Mouse (Mus musculus) brown adipose tissue, adult 24 weeks (tissue): ENCODE data around the gene Zmynd11. TPM values are rescaled to one million over a fixed set of nuclear protein-coding genes. Genes with fewer than 3 reads are reported as not detected.

Experiments
- H3K27ac ChIP-seq: fragments of 200-500 bp; replicated peaks from 2 replicates; pipeline ENCODE4 v1.5.1; 2012; ENCODE audit warnings: low read depth, mild to moderate bottlenecking, low read length
- H3K4me1 ChIP-seq: fragments of 200-500 bp; 2 replicates; pipeline ENCODE4 v1.6.1; 2012; ENCODE audit warnings: low read length, mixed read lengths; ENCODE audit not compliant: control insufficient read depth, insufficient read depth, insufficient read length
- H3K4me3 ChIP-seq: fragments of 200-500 bp; 2 replicates; pipeline ENCODE4 v1.5.1; 2012; ENCODE audit warnings: low read depth, mild to moderate bottlenecking, low read length, moderate library complexity; ENCODE audit not compliant: insufficient read depth
- polyA plus RNA-seq: library from polyadenylated mRNA; stranded (reverse); fragments of >200 nt; gene quantifications from 2 replicates; pipeline ENCODE4 v1.2.4, GENCODE M21; 2012; ENCODE audit not compliant: missing spikeins, insufficient read depth, insufficient read length

Zmynd11 gene
- polyA plus RNA-seq, 1 experiment, result 69.9 TPM

GRCm38 (mm10) chr13:9650580-9650979 is 114.5 kb downstream of the Zmynd11 start:
- Histone ChIP-seq H3K27ac (no peak overlapping the region), H3K4me1 (no peaks in the 10 kb centered on the region), H3K4me3 (no peak overlapping the region)

GRCm38 (mm10) chr13:9649894-9650293 is 115.2 kb downstream of the Zmynd11 start:
- Histone ChIP-seq H3K4me3 (no peak overlapping the region), H3K27ac (no peak overlapping the region), H3K4me1 (no peaks in the 10 kb centered on the region)

DNA sequence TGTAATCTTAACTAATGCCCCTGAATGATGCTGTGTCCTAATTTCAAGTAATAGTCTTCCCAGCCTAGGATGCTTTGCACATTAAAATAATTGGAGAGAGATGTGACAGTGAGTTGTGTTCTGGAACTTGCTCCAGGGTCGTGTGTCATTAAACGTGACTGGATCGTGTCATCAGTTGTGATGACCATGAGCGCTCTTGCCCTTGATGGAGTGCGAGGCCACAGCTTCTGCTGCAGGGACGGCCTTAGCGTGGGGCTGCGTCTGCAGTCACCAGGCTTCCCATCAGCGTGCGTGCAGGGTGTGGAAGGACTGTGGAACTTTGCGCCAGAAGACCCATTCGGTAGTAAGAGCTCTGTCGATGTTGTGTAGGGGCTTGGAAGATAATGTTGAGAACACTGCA is 116.4 kb downstream of the Zmynd11 start:
- H3K4me3 ChIP-seq, result no peak overlapping the region
- no peaks in the 10 kb centered on the region for H3K4me1 ChIP-seq
- no peak overlapping the region for H3K27ac ChIP-seq

DNA sequence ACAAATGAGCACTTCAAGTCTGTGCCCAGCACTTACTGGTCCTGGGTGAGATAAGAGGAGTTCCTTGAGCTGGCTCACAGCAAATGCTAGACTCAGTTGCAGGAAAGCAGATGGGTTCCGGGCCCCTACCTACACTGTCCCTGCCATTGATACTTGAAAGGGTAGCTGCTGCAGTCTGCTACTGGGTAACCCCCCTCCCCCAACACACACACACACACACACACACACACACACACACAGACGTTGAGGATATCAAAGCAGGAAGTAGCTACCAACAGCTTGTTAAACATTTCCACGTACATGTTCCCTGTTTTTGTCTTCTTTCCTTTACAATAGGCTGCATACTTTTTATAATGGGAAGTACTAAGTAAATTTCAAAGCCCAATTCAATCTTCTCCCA is 127.2 kb downstream of the Zmynd11 start:
- Histone ChIP-seq H3K4me3 (no peak overlapping the region), H3K27ac (no peak overlapping the region), H3K4me1 (no peaks in the 10 kb centered on the region)

DNA sequence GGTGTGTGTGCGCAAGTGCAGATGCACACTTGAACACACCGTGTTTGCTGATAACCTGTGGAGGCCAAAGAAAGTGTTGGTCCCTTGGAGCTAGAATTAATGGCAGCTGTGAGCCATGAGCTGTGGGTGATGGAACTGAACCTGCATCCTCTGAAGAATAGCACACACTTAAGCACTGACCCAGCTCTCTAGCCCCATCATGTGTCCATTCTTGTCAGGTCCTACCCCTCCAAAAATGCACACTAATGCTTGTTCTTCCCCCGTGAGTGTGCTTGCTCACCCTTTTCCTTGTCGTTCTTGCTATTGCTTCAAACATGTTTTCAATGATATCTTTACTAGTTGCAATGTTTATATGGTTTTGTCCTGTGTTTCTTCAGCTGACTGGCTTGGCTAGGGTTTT is 128.6 kb downstream of the Zmynd11 start:
- H3K4me1 ChIP-seq, result no peaks in the 10 kb centered on the region
- no peak overlapping the region for H3K4me3 ChIP-seq
- no peak overlapping the region for H3K27ac ChIP-seq

DNA sequence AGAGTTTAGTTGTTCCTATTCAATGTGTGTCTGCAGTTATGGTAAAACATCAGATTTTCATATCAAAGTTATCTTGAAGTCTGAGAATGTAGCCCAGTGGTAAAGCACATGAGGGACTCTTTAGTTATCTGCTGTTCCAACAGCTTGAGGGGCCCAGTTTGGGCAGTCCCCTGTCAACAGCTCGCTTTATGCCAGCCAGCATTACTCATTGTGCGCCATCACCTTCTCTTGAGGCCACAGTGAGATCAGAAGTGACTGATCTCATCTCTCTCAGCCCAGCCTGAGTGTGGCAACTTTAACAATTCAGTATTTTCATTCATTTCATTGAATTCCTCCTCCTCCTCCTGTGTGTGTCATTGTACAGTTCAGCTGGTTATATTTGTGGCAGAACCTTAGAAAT is 129.2 kb downstream of the Zmynd11 start:
- Histone ChIP-seq H3K4me3 (no peak overlapping the region), H3K27ac (no peak overlapping the region), H3K4me1 (no peaks in the 10 kb centered on the region)
